Mouse (Mus musculus) left cerebral cortex, postnatal 25 days (tissue): Measurements from ENCODE around the gene Tomt. TPM values are rescaled to one million over a fixed set of nuclear protein-coding genes. Genes with fewer than 3 reads are reported as not detected.
A peak's percentile ranks its signal among the peaks of the same experiment; 100 is the strongest.
"Not testable (repeated sequence)": the region's sequence is repeated elsewhere in the genome, so short reads cannot be mapped to it uniquely, and the experiment has no call there.

ENCODE experiments used
- DNase-seq, 2 experiments: peaks; one replicate each; pipeline ENCODE4 v3.0.0; 2022; ENCODE audit warnings: low spot score in 2 of 2, mixed read lengths in 1 of 2
- intact Hi-C: fragments of 180-260 bp; cut with DNase I; formaldehyde crosslinking; loops from one replicate; pipeline ENCODE4 v1.15.1; 2025
- total RNA-seq, 2 experiments: library from RNA; stranded (reverse); gene quantifications; 2 replicates each; pipeline ENCODE4 v1.2.3; 2021

The Tomt gene
- under 1 TPM; 0.11 to 0.14 TPM for total RNA-seq

DNA sequence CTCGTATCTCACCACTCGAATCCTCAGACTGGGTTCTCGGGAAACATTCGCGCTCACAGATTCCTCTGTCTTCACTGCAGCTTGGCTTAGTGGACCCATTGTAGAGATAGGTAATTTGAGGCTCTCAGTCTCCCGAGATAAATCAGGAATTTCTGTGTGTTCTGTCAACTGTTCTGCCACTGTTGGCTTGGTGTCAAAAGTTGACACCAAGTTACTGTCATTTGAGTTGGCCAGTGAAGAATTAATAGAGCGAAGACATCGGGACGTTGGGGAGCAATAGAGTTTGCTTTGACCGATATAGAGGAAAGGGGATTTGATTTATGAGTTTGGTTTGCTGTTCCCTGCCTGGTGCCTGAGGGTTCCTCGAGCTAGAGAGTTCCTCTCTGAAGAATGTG is at the start of gene Tomt:
Gene Tomt, minus strand, starts transcription at position 73 of the 395 bp plus-strand sequence.
- intact Hi-C loops, result no loop called here
- no peak for DNase-seq

DNA sequence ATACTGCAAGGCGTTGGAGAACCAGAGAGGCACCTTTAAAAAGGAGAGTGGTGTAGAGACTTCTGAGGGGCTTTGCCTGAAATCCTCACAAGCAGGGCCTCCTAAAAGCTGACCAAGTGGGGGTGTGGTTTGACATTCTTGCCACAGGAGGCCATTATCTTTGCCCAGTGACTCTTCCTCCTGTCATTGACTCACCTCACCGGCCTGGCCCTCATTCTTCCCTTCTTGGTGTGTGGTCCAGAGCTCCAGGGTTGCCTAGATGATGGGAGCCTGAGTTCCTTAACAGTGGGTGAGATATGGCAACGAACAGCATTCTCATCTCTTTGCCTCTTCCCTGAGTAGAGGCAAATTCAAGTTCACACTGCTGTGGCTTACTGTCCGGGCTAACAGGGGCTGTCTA is 49.7 kb upstream of the Tomt start:
- intact Hi-C loops, result no loop called here
- DNase-seq, result no peak

DNA sequence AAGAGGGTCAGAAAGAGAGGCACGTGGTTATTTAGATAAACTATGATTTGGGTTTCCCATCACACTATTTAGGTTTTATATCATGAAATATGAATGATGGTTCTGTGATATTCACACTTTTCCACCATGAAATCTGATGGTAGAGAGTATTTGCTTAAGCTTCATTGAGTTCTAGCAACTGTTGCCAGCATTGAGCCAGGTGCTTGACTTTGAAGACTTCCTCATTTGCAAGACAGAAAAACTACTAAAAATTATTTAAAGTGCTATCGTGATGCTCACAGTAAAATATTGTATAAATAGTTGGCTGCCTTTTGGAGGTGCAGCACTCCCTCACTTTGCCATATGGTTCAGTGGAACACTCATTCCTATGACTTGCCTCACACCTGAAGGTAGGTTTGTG is 49.1 kb upstream of the Tomt start:
- intact Hi-C loops, result no loop called here
- no peak for DNase-seq

DNA sequence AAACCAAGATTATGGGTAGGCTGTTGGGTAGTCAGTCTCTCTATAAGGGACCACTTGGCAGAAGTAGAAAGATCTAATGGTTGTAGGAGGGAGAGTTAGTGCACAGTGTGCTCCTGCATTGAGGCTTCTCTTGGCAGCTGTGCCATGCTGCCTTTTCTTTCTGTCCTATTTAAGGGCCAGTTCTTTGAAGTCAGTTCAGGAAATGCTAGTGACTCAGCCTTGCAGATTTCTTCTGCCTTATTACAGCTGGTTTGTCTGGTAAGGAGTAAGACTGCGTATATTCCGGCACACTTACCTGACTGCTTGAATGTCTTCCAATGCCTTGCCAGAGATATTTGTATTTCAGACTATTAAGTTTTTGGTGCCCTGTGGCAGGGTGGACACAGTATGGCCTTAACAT is 48.0 kb upstream of the Tomt start:
- intact Hi-C loops, result no loop called here
- peak; percentile 18 to 78 for DNase-seq

DNA sequence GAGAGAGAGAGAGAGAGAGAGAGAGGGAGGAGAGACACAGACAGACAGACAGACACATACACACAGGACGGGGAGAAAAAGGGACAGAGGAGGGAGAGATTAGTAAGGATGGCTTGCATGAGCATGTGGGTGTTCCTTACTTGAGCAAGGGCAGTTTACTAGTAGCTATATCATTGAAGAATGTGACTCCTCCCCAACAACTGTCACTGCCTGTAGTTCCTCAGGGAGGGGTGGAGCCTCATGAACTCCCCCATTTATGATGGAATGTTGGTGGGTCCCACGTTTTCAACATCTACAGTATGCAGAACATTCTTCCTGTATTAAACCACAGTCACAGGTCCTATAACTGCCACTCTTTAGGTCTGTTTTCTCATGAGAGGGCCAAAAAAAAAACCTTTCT is 45.9 kb upstream of the Tomt start:
- DNase-seq, result no peak
- intact Hi-C loops, result no loop called here

DNA sequence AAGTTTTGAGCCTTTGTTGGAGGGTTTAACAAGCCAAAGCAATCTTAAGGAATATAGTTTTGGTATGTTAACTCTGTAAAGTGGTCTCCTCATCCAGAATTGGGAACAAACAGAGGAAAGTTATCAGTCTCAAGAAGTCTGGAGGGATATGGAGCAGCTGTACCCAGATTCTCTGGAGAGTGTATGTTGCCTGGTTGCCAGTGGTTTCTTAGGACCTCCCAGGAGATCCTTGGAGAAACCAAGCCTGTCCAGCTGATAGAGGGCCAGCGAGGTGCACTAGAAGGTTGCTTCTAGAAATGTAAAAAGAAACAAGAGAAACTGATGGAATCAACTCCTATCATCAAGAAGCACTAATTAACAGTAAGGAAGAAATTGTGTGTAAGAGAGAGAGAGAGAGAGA is 45.5 kb upstream of the Tomt start:
- DNase-seq, result no peak
- intact Hi-C loops, result no loop called here

DNA sequence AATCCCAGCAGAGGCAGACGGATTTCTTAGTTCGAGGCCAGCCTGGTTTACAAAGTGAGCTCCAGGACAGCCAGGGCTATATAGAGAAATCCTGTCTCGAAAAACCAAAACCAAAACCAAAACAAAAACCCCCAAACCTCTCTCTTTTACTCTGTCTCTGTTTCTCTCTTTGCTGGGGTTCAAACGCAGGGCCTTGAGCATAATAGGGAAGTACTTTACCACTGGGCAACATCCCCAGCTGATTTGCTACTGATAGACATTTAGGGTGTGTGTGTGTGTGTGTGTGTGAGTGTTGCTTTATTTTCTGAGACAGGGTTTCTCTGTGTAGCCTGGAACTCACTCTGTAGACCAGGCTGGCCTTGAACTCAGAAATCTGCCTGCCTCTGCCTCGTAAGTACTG is 42.8 kb upstream of the Tomt start:
- intact Hi-C loops, DNase-seq: not testable (repeated sequence)

DNA sequence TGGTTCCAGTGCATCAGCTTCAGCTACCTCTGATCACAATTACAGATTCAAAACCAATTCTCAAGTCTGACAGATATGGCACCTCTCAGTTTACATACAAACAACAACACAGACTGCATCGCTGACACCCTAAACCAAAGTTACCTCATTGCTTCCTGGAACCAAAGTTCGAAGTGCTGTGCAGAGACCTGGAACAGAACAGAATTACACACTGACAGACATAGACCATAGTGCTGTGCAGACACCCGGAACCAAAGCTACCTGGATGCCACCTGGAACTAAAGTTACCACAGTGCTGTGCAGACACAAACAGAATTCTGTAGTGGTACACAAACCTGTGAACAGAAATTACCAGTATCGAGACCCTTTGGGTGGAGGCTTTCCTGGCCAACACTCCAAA is 33.6 kb upstream of the Tomt start:
- DNase-seq, result no peak
- intact Hi-C loops, result no loop called here

DNA sequence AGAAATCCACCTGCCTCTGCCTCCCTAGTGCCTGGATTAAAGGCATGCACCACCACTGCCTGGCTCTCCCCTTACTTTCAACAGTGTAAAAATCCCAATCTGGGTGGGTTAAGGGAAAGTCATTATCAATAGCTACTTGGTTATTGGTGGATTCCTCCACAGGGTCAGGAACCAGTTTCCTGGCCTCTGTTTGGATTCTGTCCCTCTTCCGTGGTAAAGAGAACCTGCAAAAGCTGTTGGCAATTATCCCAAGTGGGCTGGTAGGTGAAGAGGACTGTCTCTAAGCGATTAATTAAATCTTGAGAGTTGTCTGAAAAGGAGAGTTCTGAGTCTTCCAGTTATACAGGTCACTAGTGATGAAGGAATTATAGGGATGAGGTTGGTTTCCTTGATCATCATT is 32.2 kb upstream of the Tomt start:
- intact Hi-C loops, result no loop called here
- DNase-seq, result no peak

DNA sequence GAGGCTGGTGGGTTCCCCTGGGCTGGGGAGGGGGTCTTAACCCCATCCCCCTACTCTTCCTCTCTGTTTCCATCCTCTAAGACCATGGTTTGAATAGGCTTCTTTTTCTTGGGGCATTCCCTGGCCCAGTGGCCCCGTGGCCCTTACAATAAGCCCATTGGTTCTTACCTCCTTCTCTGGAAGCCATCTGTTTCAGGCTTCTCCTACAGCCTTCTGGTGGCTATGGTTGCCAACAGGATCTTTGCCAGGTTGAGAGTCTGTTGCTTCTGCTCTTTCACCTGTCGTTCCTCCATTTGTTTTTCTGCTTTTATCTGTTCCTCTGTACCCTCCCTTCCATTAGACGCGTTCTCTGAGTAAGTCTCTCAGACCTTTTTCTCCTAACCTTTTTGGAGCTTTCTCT is 31.4 kb upstream of the Tomt start:
- peak in 1 of 2 experiments; percentile 44 for DNase-seq
- intact Hi-C loops, result no loop called here

DNA sequence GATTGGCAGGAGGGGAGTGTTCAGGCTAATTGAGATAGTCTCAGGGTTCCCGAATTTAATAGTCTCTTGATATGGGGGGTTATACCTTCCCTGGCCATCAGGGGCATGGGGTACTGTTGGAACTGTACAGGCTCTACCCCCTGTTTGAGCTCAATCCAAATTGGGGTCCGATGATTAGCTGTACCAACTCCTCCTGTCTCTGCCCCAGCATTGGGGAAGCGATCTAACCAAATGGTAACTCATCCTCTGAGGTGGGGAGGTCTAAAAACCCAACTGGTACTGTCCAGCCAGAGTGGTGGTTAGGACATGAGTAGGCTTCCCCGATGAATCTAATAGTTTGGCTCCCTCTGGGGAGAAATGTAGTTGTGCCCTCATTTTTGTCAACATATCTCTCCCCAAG is 30.8 kb upstream of the Tomt start:
- DNase-seq, result no peak
- intact Hi-C loops, result no loop called here

DNA sequence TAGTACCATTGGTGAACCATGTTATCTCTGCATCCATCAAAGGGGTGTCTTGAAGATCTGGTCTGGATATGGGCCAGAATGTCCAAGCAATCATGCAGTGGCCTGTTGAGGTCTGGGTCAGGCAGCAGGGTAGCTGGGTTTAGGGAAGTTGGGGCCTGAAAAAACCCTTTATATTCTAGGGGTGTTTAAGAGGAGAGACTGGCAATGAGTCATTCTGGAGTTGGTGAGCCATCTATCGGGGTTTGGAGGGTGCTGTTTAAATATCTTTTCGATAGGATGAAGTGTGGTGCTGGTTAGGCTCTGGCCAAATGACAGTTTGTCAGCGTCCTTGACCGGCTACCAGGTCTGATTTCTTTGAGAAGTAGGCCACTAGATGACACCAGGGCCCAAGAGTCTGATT is 29.8 kb upstream of the Tomt start:
- intact Hi-C loops, result loop anchor here (2.0 kb wide), 1 partner anchor 35 kb away; no protein-coding TSS in a partner anchor
- no peak for DNase-seq

DNA sequence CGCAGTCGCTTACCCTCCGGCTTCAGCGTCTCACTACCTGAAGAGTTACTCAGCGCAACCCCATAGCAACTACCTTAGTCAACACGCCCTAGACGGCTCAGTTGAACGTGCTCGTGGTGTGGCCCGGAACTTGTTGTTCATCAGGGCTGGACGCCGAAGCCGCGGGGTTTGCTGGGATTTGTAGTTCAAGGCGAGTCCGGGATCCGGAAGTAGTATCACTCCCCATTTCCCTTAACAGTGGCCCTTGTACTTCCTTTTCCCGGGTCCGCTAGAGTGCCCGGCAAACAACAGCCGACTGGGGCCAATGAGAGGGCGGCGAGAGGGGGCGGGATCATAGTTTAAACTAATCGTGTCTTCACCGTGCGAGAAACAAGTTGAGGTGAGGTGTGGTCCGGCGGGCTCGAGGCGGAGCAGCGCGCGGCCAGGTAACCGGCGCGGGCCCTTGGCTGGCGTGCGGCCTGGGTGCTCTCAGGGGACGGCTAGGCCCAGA is 27.6 kb upstream of the Tomt start, which contains the start of the genes Lrrc51 and Numa1:
Gene Lrrc51, minus strand, starts transcription at position 145 of the 490 bp plus-strand sequence.
Gene Numa1, plus strand, starts transcription at position 361 of the 490 bp plus-strand sequence.
- intact Hi-C loops, result loop anchor here (2.0 to 5.0 kb wide), 2 partner anchors 37 to 134 kb away; partner anchors contain the start of genes Rnf121, Xndc1 and Xntrpc
- DNase-seq, result peak; percentile 96 to 99

DNA sequence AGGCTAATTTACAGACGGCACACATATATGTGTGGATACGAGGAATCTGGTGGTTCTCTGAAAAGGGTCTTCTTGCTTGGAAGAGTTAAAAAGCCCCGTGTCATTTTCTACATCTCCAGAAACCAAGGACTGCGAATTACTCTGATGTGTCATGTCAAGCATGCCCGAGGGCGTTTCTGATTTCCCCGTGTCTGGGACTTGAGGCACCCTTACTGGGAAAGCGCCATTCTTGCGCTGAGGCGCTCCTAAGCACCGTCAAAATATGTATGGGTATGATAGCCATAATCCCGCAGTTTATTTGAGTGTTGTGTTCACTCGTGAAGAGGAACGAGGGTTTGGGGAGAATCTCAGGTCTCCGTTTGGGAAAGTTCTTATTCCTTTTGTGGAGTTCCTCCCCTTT is 27.1 kb upstream of the Tomt start:
- DNase-seq, result no peak

DNA sequence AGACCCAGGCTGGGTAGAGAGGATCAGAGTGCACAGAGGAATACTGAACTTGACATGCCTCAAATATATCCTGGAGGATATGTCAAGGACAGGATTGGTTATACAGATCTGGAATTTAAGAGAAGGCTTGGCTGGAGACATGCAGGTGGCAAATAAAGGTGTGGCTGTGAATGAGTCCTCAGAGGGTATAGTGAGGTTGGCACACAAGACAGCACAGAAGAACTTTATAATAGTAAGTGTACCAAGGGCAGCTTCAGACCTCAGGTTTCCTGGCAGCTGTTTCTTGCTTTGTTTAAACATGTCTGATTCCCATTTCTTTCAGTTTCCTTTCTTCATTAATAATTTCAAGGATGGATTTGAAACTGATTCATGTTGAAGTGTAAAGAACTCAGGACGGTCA is 26.4 kb upstream of the Tomt start:
- intact Hi-C loops, result loop anchor here (5.0 kb wide), 1 partner anchor 135 kb away; the partner anchor contains the start of genes Rnf121, Xndc1 and Xntrpc
- DNase-seq, result no peak

More for the DNA sequence above, 27.1 kb upstream of the Tomt start:
- intact Hi-C loops, result loop anchor here (5.0 kb wide), 1 partner anchor 134 kb away; the partner anchor contains the start of genes Rnf121, Xndc1 and Xntrpc

DNA sequence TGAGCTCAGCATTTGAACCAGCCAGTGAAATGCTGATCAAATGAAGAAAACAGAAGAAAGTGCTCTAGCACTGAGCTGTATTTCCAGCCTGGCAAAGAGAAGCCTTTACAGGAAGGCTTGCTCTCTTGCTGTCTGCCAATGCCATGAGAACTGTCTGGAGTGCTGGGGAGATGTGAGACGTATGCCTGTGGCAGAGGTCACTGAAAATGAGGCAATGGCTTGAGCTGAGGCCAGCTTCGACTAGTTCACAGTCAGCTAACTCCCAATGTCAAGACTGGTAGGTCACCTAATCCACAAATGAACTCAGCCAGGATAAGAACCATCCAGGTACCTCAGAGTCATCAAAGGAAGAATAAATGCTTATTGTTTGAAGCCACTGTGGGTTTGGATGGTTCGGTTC is 21.9 kb upstream of the Tomt start:
- DNase-seq, result no peak
- intact Hi-C loops, result no loop called here

DNA sequence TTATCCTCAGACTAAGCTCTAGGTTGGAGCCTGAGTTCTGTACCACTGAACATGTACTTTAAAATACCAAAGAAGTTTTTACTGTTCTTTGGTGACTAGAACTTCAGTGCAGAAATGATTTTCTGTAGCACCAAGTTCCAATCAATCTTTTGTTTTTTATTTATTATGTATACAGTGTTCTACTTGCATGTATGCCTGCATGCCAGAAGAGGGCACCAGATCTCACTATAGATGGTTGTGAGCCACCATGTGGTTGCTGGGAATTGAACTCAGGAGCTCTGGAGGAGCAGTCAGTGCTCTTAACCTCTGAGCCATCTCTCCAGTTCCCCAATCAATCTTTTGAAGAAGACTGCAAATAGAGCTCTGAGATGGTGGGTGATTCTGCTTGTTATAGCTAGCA is 19.7 kb upstream of the Tomt start:
- intact Hi-C loops, DNase-seq: not testable (repeated sequence)

DNA sequence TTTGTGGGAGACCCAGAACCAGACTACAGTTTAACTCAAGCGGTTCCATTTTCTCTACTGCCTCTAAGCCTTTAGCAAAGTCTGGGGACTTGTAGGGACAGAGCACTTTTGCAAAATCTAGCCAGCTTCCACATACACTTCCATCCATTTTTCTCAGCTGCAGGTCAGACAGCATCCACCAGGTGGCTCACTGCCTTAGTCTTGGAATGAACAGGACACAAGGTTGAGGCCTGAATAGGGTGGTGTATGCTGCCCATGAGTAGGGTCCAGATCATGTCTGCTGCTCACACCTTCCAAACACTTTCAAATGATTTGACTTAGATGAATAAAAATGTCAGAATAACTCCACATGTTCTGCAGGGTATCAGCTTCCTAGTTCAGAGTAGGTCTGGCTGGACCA is 11.9 kb upstream of the Tomt start:
- peak; percentile 51 to 75 for DNase-seq

DNA sequence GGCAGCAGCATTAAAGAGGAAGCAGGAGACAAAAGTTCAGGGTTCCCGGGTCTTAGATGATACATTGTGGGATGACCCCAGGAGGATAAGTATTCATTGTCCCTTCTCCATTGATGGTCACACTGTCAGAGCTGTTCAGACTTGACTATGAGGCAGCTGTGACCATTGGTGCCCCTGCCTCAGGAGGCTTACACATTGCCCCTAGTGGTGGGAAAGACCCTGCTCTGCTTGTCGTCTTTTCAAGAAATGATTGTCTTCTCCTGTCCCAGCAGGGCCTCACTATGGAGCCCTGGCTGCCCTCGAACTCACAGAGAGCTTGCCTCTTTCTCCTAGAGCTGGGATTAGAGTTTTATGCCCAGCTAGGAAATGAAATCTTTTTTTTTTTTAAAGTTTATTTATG is 5.8 kb upstream of the Tomt start:
- DNase-seq, result no peak
- intact Hi-C loops, result no loop called here

More for the DNA sequence above, 11.9 kb upstream of the Tomt start:
- intact Hi-C loops, result loop anchor here (5.0 kb wide), 1 partner anchor 159 kb away; no protein-coding TSS in a partner anchor

DNA sequence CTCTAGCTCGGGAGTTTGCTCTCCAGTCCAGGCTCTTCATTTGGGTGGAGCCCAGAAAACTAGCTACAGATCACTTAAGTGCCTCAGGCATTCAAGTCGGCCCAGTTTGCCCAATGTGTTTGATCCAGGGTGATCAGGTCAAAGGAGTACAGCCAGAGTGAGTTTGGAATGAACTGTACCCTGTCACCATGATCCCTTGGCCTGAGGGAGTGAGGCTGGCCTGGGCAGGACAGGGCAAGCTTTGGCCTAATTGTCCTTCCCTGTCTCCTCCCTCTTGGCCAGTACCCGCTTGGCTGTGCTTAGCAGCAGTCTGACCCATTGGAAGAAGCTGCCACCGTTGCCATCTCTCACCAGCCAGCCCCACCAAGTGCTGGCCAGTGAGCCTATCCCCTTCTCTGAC is 4.0 kb upstream of the Tomt start:
- intact Hi-C loops, result no loop called here
- DNase-seq, result no peak

DNA sequence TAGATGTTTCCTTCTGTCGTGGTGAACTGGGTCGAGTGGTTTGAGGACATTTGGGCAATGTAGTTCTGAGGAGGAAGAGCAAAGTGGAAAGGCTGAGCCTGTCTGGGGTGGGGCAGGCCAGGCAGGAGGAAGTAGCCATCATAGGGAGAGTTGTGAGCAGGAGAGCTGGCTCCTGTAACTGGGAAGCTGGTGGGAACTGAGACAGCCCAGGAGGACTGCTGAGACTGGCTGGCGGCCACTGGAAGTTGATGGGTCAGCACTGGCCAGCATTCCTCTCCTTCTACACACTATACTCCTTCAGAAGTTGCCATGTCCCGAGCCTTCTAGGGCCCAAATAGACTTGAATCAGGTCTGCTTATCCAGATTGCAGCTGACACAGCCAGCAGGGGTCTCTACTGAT is 2.2 kb upstream of the Tomt start:
- no peak for DNase-seq

DNA sequence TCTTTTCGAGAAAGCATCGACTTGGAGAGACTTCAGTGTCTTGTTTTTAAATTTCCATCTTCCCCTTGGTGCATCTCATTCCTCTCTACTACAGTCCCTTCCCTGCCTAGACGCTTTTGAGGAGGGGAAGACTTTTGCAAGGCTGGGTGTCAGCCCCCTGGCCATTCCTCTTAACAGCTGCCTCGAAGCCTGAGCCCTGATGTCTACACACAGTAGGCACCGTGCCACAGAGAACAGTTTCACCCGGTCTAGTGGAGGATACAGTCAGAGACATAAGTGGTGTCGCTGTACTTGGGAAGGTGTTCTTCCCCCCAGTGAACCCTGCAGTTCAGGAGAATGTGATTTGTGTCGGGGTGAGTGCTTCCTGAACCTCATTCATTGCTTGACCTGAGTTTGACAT is 537 bp upstream of the Tomt start:
- intact Hi-C loops, result no loop called here
- DNase-seq, result no peak

More for the DNA sequence above, 2.2 kb upstream of the Tomt start:
- intact Hi-C loops, result no loop called here
